Mouse (Mus musculus): ENCODE measurements at regions not wholly inside any gene's neighbourhood (a gene's known extent, or its start where the extent isn't known, plus 50 kb on each side); places are given as distances from the start of the nearest gene placed in this dataset.

DNA sequence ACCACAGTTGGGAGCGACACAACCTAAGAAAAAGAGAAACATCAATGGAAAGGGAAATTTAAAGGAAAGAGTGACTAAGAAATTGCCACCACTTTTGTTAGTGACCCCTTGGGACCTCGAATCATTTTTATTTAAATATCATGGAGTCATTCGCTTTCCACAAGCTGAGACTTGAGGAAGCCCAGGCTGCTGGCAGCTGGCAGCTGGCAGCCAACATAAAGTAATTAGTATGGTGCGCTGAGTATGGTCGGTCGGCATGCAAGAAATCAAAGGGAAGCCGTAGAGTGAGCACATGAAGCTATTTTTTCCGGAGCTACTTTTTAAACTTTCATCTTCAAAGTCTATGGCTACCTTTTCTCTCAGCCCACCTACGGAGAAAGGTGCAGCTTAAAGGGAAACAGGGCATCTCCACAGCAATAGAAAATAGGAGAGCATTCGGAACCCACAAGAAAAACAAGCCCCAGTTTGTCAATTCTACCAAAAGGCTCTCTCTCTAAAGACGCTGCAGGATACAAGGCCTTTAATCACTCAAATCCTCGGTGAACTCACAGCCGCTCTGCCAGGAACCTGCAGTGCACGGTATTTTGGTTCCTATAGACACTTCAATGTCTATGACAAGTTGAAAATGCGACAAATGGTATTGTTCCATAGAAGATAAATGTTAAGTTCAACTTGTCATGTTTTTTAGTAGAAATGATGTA, 206.6 kb upstream of the Tll1 start:
- TF ChIP-seq CTCF (IDR thresholded peaks at IDR 0.05; ENCODE audit: control insufficient read depth, insufficient read depth, insufficient read length) (no peak), MAX (IDR thresholded peaks at IDR 0.05) (no peak)
- Histone ChIP-seq H3K27me3 (ENCODE audit: control insufficient read depth, insufficient read depth, insufficient read length) (no peaks in the 10 kb centered on the region), H3K79me3 (ENCODE audit: low read depth) (no peaks in the 10 kb centered on the region), H3K79me2 (ENCODE audit: control insufficient read depth, insufficient read depth) (no peaks in the 10 kb centered on the region), H3K36me3 (ENCODE audit: control insufficient read depth, insufficient read depth) (no peaks in the 10 kb centered on the region), H3ac (ENCODE audit: control insufficient read depth, insufficient read length, low read depth) (no peak overlapping the region), H3K4me3 (ENCODE audit: insufficient read depth, poor library complexity, severe bottlenecking) (no peak overlapping the region)

DNA sequence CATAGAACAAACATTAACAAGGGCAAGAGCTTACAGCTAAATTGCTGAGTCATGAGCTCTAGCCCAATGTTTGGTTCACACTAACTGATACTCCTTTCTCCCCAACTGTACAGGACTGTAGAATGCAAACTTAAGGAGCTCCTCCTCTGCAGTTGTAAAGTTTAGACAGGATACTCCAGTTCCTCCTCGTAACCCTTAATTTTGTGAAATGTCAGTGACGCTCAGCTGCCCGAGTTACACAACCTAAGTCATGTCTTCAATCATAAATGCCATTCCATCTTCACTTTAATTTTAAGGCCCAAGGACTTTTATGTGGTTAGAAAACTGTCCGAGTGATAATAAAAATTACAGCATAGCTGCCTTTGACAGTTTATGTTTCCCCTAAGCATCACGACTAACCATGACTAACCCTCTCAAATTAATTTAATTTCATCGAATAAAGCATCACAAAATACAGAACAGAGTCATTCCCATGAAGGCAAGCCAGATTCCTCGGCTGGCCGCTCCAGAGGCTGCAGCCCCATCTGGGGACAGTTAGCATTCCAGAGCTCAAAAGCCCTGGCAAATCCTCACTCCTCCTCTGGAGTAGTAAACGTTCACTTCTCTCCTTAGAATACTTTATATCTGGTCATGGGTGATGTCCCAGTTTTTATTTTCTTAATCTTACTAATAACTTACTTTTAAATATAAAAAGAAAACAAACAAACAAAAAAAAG, 200.9 kb upstream of the Tll1 start:
- no peaks in the 10 kb centered on the region for H3K79me3 ChIP-seq (ENCODE audit: low read depth)
- H3K36me3 ChIP-seq (ENCODE audit: control insufficient read depth, insufficient read depth): no peaks in the 10 kb centered on the region
- TF ChIP-seq CEBPB (IDR thresholded peaks at IDR 0.05; ENCODE audit: low read depth) (peak; percentile 49), CTCF (IDR thresholded peaks at IDR 0.05; ENCODE audit: control insufficient read depth, insufficient read depth, insufficient read length) (no peak)
- H3K4me3 ChIP-seq (ENCODE audit: insufficient read depth, poor library complexity, severe bottlenecking): no peak overlapping the region
- H3K79me2 ChIP-seq (ENCODE audit: control insufficient read depth, insufficient read depth): no peaks in the 10 kb centered on the region
- no peak overlapping the region for H3ac ChIP-seq (ENCODE audit: control insufficient read depth, insufficient read length, low read depth)
- H3K27me3 ChIP-seq (ENCODE audit: control insufficient read depth, insufficient read depth, insufficient read length): no peaks in the 10 kb centered on the region

DNA sequence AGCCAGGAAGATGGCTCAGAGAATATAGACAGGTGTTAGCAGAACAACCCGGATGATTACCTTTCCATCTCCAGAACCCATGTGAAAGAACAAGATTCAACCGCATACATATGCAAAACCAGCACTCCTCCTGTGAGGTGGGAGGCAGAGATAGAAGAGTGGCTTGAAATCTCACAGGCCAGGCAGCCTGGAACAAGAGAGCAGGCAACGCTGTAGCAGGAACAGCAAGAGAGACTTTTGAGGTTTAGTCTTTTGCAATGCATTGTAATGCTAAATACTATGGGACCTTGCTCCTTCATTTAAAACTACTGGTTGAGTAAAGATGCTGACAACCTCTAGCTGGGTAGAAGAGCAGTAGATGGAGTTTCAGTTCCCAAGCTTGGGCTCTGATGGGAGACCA, 193.5 kb upstream of the Tll1 start:
- no peaks in the 10 kb centered on the region for H3K79me3 ChIP-seq (ENCODE audit: low read depth)
- TF ChIP-seq MYOG (IDR thresholded peaks at IDR 0.05; ENCODE audit: control insufficient read depth, extremely low read depth, insufficient read length) (no peak), USF1 (IDR thresholded peaks at IDR 0.05; ENCODE audit: low read depth) (no peak), CEBPB (IDR thresholded peaks at IDR 0.05; ENCODE audit: low read depth) (no peak), MAX (IDR thresholded peaks at IDR 0.05) (no peak), MYOD1 (IDR thresholded peaks at IDR 0.05; ENCODE audit: control insufficient read depth, insufficient read length, low read depth) (no peak), CTCF (IDR thresholded peaks at IDR 0.05; ENCODE audit: control insufficient read depth, insufficient read depth, insufficient read length) (no peak), FOSL1 (IDR thresholded peaks at IDR 0.05; ENCODE audit: insufficient read depth, low read length, poor library complexity, severe bottlenecking) (no peak)
- no peak overlapping the region for H3K4me3 ChIP-seq (ENCODE audit: insufficient read depth, poor library complexity, severe bottlenecking)
- no peak overlapping the region for H3ac ChIP-seq (ENCODE audit: control insufficient read depth, insufficient read length, low read depth)
- H3K79me2 ChIP-seq (ENCODE audit: control insufficient read depth, insufficient read depth): no peaks in the 10 kb centered on the region
- H3K27me3 ChIP-seq (ENCODE audit: control insufficient read depth, insufficient read depth, insufficient read length): no peaks in the 10 kb centered on the region
- H3K36me3 ChIP-seq (ENCODE audit: control insufficient read depth, insufficient read depth): no peaks in the 10 kb centered on the region

DNA sequence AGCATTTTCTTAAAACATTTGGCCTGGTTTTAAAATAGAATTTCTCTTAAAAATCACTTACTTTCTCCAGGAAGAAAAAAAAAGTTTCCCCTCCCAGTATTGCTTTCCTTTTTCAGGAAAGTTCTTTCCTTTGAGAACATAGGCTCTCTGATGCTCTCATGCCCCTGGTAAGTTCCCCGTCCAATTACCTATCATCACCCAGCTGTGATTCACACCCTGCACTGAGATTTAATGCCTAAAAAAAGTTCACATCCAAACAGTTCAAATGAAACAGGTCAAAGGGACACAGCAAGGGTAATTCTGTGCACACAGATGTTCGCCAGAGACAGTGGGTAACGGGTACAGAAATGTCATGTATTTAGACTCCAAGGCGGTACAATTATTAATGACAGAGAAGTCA, 191.8 kb upstream of the Tll1 start:
- Histone ChIP-seq H3K79me3 (ENCODE audit: low read depth) (no peaks in the 10 kb centered on the region), H3K79me2 (ENCODE audit: control insufficient read depth, insufficient read depth) (no peaks in the 10 kb centered on the region), H3ac (ENCODE audit: control insufficient read depth, insufficient read length, low read depth) (no peak overlapping the region), H3K27me3 (ENCODE audit: control insufficient read depth, insufficient read depth, insufficient read length) (no peaks in the 10 kb centered on the region), H3K36me3 (ENCODE audit: control insufficient read depth, insufficient read depth) (no peaks in the 10 kb centered on the region), H3K4me3 (ENCODE audit: insufficient read depth, poor library complexity, severe bottlenecking) (no peak overlapping the region)
- TF ChIP-seq FOSL1 (IDR thresholded peaks at IDR 0.05; ENCODE audit: insufficient read depth, low read length, poor library complexity, severe bottlenecking): no peak
- peak; percentile 4 for TF ChIP-seq MYOD1 (IDR thresholded peaks at IDR 0.05; ENCODE audit: control insufficient read depth, insufficient read length, low read depth)

DNA sequence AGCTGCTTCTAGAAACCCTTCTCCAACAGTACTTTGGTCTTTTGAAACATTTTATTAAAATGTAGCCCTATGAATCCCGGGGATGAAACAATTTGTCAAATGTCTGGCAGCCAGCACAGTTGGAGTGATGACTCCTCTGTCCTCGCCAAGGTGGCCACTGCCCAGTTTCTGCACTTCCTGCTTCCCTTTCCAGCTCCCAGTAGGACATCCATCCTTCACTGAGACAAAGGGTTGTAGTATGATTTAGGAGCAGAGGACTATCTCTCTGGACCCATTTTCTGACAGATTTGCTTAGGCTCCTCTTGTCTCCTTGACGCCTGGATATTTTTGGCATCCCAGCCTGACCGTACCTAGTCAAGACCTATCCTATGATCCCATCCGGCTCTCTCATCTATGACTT, 189.7 kb upstream of the Tll1 start:
- H3K79me2 ChIP-seq (ENCODE audit: control insufficient read depth, insufficient read depth): no peaks in the 10 kb centered on the region
- H3ac ChIP-seq (ENCODE audit: control insufficient read depth, insufficient read length, low read depth): no peak overlapping the region
- no peaks in the 10 kb centered on the region for H3K36me3 ChIP-seq (ENCODE audit: control insufficient read depth, insufficient read depth)
- H3K79me3 ChIP-seq (ENCODE audit: low read depth): no peaks in the 10 kb centered on the region
- TF ChIP-seq CTCF (IDR thresholded peaks at IDR 0.05; ENCODE audit: control insufficient read depth, insufficient read depth, insufficient read length) (no peak), CEBPB (IDR thresholded peaks at IDR 0.05; ENCODE audit: low read depth) (no peak), MAX (IDR thresholded peaks at IDR 0.05) (no peak), USF1 (IDR thresholded peaks at IDR 0.05; ENCODE audit: low read depth) (no peak)
- no peaks in the 10 kb centered on the region for H3K27me3 ChIP-seq (ENCODE audit: control insufficient read depth, insufficient read depth, insufficient read length)
- no peak overlapping the region for H3K4me3 ChIP-seq (ENCODE audit: insufficient read depth, poor library complexity, severe bottlenecking)

DNA sequence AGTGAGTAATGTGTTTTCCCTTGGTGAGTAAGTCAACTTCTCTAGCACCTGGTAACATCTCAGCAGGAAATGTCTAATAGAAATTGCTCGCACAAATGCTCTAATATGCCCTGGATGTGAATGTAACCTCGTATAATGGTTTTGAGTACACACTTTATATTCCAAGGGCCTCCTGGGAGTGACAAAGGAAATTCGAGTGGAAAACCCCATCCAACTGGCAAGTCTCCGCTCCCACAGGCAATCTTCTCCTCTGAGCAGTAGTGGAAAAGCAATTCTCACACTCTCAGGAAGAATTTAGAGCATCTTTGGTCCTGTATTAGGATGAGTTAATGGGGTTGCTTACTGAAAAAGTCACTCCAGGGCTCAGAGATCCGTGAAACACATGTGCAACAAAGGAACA, 183.4 kb upstream of the Tll1 start:
- Histone ChIP-seq H3ac (ENCODE audit: control insufficient read depth, insufficient read length, low read depth) (no peak overlapping the region), H3K79me3 (ENCODE audit: low read depth) (no peaks in the 10 kb centered on the region), H3K36me3 (ENCODE audit: control insufficient read depth, insufficient read depth) (no peaks in the 10 kb centered on the region), H3K79me2 (ENCODE audit: control insufficient read depth, insufficient read depth) (no peaks in the 10 kb centered on the region), H3K27me3 (ENCODE audit: control insufficient read depth, insufficient read depth, insufficient read length) (no peaks in the 10 kb centered on the region), H3K4me3 (ENCODE audit: insufficient read depth, poor library complexity, severe bottlenecking) (no peak overlapping the region)
- no peak for TF ChIP-seq CTCF (IDR thresholded peaks at IDR 0.05; ENCODE audit: control insufficient read depth, insufficient read depth, insufficient read length)
- TF ChIP-seq MYOD1 (IDR thresholded peaks at IDR 0.05; ENCODE audit: control insufficient read depth, insufficient read length, low read depth): no peak
- TF ChIP-seq MAX (IDR thresholded peaks at IDR 0.05): no peak
- no peak for TF ChIP-seq MYOG (IDR thresholded peaks at IDR 0.05; ENCODE audit: control insufficient read depth, extremely low read depth, insufficient read length)
- no peak for TF ChIP-seq USF1 (IDR thresholded peaks at IDR 0.05; ENCODE audit: low read depth)
- no peak for TF ChIP-seq CEBPB (IDR thresholded peaks at IDR 0.05; ENCODE audit: low read depth)
- no peak for TF ChIP-seq FOSL1 (IDR thresholded peaks at IDR 0.05; ENCODE audit: insufficient read depth, low read length, poor library complexity, severe bottlenecking)
